Mouse (Mus musculus) layer of hippocampus, adult 9-11 months (tissue): Measurements from ENCODE around the gene Cacna2d4.

Experiments used
- DNase-seq: peaks from one replicate; pipeline ENCODE4 v3.0.0; 2022

Cacna2d4 gene

DNA sequence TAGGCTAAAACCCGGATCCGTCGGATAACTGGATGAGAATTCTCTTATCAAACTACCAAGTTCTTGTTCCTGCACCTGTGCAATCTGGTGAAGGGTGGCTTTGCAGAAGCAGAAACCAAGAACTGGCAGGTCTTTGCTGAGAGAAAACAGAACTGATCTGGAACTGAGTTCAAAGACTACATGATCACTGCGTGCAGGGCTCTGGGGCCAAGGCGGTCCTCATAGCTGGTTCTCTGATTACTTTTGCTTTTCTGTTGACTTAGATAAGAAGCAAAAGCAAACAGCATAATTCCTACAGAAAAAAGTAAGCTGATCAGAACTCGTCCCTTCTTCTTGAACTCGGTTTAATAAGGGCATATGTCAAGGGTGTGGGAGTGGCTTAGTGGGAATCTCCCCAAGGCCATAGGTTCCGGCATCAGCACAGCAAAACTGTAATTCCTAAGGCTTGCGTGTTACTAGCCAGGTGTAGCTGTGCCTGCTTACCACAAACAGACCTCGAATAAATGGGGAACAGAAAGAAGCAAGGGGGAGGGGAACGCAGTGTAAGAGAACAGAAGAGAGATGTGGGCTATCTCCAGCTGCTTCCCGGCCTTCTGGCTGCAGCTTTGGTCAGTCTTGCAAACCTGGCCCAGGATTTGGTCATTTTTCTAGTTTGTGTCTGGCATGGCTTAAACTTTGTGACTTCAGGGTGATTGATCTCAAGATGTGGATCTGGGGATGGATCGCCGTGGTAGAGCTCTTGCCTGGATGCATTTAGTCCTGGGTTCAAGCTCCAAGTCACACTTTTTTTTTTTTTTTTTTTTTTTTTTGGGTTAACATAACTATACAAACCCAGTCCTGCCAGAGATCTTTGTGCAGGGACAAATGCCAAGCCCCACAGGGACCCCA is 159.3 kb downstream of the Cacna2d4 start:
- peak; percentile 30 for DNase-seq

- peak; percentile 82 for DNase-seq
These were observed 159.9 kb downstream of the Cacna2d4 start for GRCm38 (mm10) chr6:119396309-119396634.

DNA sequence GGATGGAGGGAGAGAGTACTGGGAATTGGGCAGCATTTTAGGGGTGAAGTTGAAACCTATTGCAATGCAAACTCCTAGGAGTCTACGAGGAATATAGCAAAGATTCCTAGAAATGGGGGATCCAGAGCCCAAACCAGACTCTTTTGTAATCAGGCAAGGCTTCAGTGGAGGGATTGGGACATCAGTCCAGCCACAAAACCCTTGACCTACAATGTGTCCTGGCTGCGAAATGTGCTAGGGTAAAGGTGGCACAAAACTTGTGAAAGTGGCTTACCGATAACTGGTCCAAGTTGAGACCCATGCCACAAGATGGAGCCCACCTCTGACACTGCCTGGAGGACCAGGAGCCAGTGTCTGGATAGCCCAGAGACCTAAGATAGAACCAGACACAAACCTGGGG is 163.0 kb downstream of the Cacna2d4 start:
- no peak for DNase-seq

GRCm38 (mm10) chr6:119400649-119401048 is 164.3 kb downstream of the Cacna2d4 start:
- no peak for DNase-seq

DNA sequence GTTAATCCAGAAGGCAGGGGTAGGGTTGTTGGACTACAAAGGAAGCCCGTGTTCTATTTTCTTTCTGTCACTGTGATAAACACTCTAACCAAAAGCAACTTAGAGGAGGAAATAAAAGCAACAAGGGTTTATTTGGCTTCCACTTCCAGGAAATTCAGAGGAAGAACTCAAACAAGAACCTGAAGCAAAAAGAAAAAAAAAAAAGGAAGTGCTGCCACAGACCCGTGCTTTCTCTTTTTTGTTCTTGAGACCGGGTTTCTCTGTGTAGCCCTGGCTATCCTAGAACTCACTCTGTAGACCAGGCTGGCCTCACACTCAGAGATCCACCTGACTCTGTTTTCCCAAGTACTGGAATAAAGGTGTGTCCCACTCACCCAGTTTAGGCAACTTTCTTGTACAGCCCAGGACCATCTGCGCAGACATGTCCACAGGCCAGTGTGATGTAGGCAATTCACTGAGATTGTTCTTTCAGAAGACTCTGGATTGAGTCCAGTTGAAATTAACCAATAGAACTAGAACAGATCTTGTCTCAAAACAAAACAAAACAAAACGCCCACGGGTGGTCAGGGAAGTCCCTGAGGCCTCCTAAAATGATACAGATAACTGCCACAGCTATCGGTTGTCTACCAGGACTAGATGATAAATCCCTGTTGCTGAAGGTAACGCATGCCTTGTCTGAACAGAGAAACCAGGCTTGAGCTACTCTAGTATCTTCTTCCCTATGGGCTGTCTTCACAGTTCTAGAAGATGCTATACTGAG is 165.4 kb downstream of the Cacna2d4 start:
- no peak for DNase-seq
